Mouse (Mus musculus) small intestine, adult 2 months (tissue): ENCODE data around the gene Myl6. TPM values are rescaled to one million over a fixed set of nuclear protein-coding genes. Genes with fewer than 3 reads are reported as not detected.

Experiments used
- H3K27ac ChIP-seq: fragments of 200-500 bp; 2 replicates; pipeline ENCODE4 v1.5.1; 2012; ENCODE audit warnings: low read depth, low read length, control low read depth, inconsistent platforms; ENCODE audit not compliant: insufficient read depth
- H3K27me3 ChIP-seq: fragments of 200-500 bp; 2 replicates; pipeline ENCODE4 v1.6.1; 2012; ENCODE audit warnings: mild to moderate bottlenecking, moderate library complexity, low read length, inconsistent platforms; ENCODE audit not compliant: control insufficient read depth, insufficient read depth
- H3K36me3 ChIP-seq: fragments of 200-500 bp; 2 replicates; pipeline ENCODE4 v1.6.1; 2012; ENCODE audit warnings: mild to moderate bottlenecking, low read length, control low read depth, inconsistent platforms; ENCODE audit not compliant: control insufficient read depth, insufficient read depth
- H3K4me1 ChIP-seq: fragments of 200-500 bp; 2 replicates; pipeline ENCODE4 v1.6.1; 2012; ENCODE audit warnings: low read length, inconsistent platforms, mixed read lengths; ENCODE audit not compliant: control insufficient read depth, insufficient read depth, insufficient read length
- H3K4me3 ChIP-seq: fragments of 200-500 bp; 2 replicates; pipeline ENCODE4 v1.5.1; 2012; ENCODE audit warnings: low read depth, mild to moderate bottlenecking, control low read depth, inconsistent platforms, low read length, moderate library complexity
- CTCF ChIP-seq: fragments of 200-500 bp; IDR thresholded peaks from 2 replicates; pipeline ENCODE4 v1.5.1; 2012; ENCODE audit warnings: low read depth, mild to moderate bottlenecking, control low read depth, inconsistent platforms, low read length, moderate library complexity, mixed read lengths; ENCODE audit not compliant: insufficient replicate concordance, insufficient read length; ENCODE audit errors: extremely low read depth
- POLR2A ChIP-seq: fragments of 200-500 bp; IDR thresholded peaks from 2 replicates; pipeline ENCODE4 v1.6.1; 2012; ENCODE audit warnings: low read depth, mild to moderate bottlenecking, control low read depth, inconsistent platforms, low read length, moderate library complexity
- WGBS: fragments of 180-500 bp; shearing (Covaris S2); methylation state at CpG from one replicate; pipeline ENCODE4 v1.1.7; 2018; 5-methylcytosine and 5-hydroxymethylcytosine counted together
- polyA plus RNA-seq: library from polyadenylated mRNA; depleted of rRNA; stranded (reverse); fragments of >200 nt; gene quantifications from 2 replicates; pipeline ENCODE4 v1.2.3, GENCODE M21; 2012; rRNA removed

The Myl6 gene
- 492 and 749 TPM in 2 replicates for polyA plus RNA-seq

DNA sequence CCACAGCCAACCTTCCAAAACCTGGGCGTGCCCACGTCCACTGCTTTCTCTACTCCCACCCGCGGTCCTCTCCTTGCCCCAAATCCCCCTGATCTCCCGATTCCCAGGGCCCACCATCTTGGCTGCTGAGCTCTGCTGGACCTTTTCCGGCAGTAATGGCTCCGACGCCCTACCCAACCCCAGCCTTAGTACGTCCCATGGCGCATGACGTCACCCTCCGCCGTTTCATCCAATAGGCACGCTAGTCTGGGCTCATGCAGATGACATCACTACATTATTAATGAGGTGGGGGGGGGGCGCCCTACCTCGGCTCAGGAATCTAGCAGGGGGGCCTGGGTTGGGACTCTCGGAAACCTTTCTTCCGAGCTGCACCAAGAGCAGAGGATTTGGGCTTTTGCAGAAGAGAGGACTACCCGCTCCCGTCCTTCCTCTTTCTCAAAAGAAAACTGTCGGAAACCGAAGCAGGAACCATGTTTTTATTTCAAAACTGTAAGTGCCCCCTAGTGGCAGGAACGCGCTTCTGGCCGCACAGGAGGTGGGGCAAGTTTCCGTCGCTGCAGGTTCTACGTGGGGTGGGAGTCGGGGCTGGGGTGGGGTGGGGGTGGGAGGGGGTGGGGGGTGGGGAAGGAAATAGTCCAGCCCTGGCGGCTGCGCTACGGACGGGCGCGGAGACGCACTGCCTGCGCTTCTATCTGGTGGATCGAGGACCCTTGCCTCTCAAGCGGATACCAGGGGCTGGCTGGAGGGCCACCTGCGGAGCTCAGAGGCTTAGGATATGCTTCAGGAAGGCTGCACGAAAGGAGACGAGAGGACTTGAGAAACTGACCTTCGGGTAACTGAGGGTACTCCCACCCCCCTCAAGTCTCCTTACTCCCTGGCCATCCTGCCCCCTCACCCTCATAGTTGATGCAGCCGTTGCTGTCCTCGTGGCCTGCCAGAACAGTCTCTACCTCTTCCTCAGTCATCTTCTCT, at the start of gene Myl6:
TSS of gene Myl6 (minus strand) at position 451 of the 972 bp plus-strand sequence.
- TF ChIP-seq CTCF (peak; percentile 94; the same call in 1 of the 2 replicates), POLR2A (peak; percentile 97; the same call in 1 of the 2 replicates)
- peaks cover 27% of the 10 kb centered on the region for H3K36me3 ChIP-seq
- under 1% methylated on average over 45 of the region's 45 CpGs for WGBS
- H3K27me3 ChIP-seq = no peaks in the 10 kb centered on the region
- H3K4me1 ChIP-seq = peaks cover 16% of the 10 kb centered on the region
- H3K27ac ChIP-seq = peak within 1 kb of the TSS; percentile 97
- peak within 1 kb of the TSS; percentile 91 for H3K4me3 ChIP-seq

DNA sequence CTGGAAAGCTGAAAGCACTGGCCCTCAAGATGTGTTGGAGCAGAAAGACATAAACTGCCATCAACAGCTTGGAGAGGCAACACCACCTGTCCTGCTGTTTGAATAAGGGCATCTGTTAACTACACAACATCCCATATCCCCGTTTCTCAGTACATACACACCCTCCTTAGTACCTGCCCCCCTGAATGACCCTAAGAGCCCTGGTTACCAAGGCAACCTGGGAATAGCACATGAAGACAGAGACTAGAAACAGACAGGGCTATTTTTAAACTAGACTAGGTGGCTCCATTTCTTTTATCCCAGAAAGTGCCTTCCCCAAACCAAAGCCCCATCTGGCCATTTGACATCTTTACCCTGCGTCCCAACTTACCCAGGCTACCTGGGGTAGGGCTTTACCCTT, 49.2 kb upstream of the Myl6 start:
- no peaks in the 10 kb centered on the region for H3K27me3 ChIP-seq
- WGBS = 59% methylated on average over 2 of the region's 2 CpGs
- no peak overlapping the region for H3K4me3 ChIP-seq
- H3K27ac ChIP-seq = no peak overlapping the region
- H3K4me1 ChIP-seq = no peaks in the 10 kb centered on the region
- TF ChIP-seq CTCF (no peak), POLR2A (no peak)
- peaks cover 24% of the 10 kb centered on the region for H3K36me3 ChIP-seq

DNA sequence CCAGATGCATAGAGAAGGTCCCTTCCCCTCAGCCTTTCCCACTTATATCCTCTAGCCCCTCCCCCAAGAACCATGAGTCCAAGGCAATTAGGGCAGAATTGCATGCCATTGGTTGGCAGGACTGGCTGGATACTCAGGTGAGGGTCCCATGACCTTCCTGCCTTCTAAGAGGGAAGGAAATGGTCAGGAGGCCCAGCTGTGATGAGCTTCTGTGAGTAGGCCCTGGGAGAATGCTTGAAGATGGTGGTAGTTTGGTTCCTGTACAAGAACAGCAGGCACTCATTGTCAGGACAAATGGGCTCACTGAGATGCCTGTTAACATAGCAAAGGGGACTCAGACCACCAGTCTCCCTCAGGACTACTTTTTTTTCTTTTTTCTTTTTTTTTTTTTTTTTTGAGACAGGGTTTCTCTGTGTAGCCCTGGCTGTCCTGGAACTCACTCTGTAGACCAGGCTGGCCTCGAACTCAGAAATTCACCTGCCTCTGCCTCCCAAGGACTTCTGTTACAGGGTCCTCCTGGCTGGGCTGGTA, 44.5 kb upstream of the Myl6 start:
- Histone ChIP-seq H3K27me3 (no peaks in the 10 kb centered on the region), H3K4me3 (no peak overlapping the region), H3K36me3 (peaks cover 4% of the 10 kb centered on the region; the same call in 1 of the 2 replicates), H3K27ac (no peak overlapping the region), H3K4me1 (peaks cover 4% of the 10 kb centered on the region; the same call in 1 of the 2 replicates)
- no peak for TF ChIP-seq CTCF
- no peak for TF ChIP-seq POLR2A
- WGBS = 93% methylated on average over 1 of the region's 1 CpGs

DNA sequence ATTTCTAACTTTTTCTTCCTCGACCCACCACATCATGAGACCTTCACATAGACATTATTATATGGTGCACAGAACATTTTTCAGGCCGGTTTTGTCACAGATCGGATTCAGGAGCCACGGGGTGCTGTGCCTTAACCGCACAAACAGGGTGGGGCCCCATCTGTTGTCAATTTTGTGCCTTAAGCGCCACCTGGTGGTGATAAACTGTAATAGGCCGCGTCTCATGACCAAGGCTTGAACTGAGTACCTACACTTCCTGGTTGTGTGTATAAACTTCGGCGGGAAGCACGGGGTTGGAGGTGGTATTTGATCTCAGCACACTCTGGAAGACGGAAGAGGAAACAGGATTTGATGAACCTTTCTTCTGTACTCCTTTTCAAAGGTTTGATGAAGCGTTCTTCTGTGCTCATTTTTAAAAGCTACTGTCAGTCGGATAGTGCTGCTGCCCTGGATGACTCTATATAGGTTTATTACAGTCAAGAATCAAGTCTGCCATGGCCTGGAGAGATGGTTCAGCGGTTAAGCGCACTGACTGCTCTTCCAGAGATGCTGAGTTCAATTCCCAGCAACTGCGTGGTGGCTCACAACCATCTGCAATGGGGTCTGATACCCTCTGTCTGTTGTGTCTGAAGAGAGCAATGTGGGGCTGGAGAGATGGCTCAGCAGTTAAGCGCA, 42.5 kb upstream of the Myl6 start:
- Histone ChIP-seq H3K36me3 (no peaks in the 10 kb centered on the region), H3K27ac (peak overlapping the region; percentile 48), H3K4me3 (no peak overlapping the region), H3K27me3 (no peaks in the 10 kb centered on the region), H3K4me1 (peaks cover 4% of the 10 kb centered on the region; the same call in 1 of the 2 replicates)
- TF ChIP-seq CTCF (peak; percentile 84; the same call in 1 of the 2 replicates), POLR2A (no peak)
- 10% methylated on average over 18 of the region's 18 CpGs for WGBS

DNA sequence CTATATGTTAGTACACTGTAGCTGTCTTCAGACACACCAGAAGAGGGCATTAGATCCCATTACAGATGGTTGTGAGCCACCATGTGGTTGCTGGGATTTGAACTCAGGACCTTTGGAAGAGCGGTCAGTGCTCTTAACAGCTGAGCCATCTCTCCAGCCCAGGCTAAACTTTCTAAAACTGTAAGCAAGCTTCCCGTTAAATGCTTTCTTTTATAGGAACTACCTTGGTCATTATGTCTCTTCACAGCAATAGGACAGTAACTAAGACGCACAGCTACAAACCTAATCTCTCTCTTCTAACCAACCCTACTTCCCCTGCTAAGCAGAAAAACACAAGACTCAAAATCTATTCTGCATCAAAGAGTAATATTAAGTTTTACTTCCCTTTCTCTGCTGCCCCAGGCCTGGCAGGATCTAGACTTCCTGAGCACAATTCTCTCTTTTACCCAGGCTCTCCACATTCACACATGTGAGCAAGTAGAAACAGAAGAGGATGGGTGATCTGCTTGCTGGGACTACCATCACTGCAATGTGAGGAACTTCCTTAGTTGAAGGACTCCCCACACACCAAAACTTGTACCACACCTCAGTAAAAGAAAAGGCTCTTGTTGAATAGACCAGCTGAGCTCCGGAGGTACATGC, 41.8 kb upstream of the Myl6 start:
- 68% methylated on average over 4 of the region's 4 CpGs for whole genome bisulfite sequencing
- TF ChIP-seq CTCF = no peak
- no peak for TF ChIP-seq POLR2A
- H3K4me1 ChIP-seq = peaks cover 4% of the 10 kb centered on the region; the same call in 1 of the 2 replicates
- H3K27me3 ChIP-seq = no peaks in the 10 kb centered on the region
- H3K27ac ChIP-seq = peak overlapping the region; percentile 48
- no peaks in the 10 kb centered on the region for H3K36me3 ChIP-seq
- no peak overlapping the region for H3K4me3 ChIP-seq

DNA sequence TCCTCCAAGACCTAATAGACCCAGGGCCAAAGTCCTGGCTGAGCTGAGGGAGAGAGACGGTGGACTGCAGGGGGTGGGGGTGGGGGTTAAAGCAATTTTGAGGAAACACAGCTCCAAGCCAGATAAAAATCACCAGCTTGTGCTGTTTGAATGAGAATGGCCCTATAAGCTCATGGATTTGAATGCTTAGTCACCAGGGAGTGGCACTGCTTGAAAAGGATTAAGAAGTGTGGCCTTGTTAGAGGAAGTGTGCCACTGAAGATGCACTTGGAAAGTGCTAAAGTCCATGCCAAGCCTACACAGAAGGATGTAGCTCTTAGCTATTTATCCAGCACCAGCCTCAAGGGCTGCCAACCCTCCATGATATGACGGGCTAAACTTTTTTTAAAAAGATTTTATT, 41.3 kb upstream of the Myl6 start:
- Histone ChIP-seq H3K4me3 (no peak overlapping the region), H3K36me3 (no peaks in the 10 kb centered on the region), H3K27me3 (no peaks in the 10 kb centered on the region), H3K4me1 (peaks cover 4% of the 10 kb centered on the region; the same call in 1 of the 2 replicates), H3K27ac (no peak overlapping the region)
- TF ChIP-seq POLR2A = no peak
- TF ChIP-seq CTCF = no peak
- WGBS = 70% methylated on average over 2 of the region's 2 CpGs
